Mouse (Mus musculus) CH12.LX (cell line): ENCODE measurements around the gene D17H6S53E.

Experiments
- CTCF ChIP-seq, 2 experiments: IDR thresholded peaks in 1 of 2; conservative IDR thresholded peaks in 1 of 2; 2 replicates each; pipeline ENCODE4 v1.5.1; 2011 to 2012; ENCODE audit warnings: low read depth in 2 of 2, low read length in 2 of 2, improper control_type of control experiment in 1 of 2, inconsistent platforms in 1 of 2, mild to moderate bottlenecking in 1 of 2, moderate library complexity in 1 of 2
- E2F4 ChIP-seq: IDR thresholded peaks from 2 replicates; pipeline ENCODE4 v1.6.1; 2011; ENCODE audit warnings: low read depth, low read length, improper control_type of control experiment; ENCODE audit not compliant: insufficient replicate concordance
- EP300 ChIP-seq: IDR thresholded peaks from 2 replicates; pipeline ENCODE4 v1.6.1; 2011; ENCODE audit warnings: low read length, improper control_type of control experiment
- ETS1 ChIP-seq: conservative IDR thresholded peaks from 2 replicates; pipeline ENCODE4 v1.6.1; 2012; ENCODE audit warnings: low read depth, mild to moderate bottlenecking, inconsistent platforms, low read length, improper control_type of control experiment, moderate library complexity
- MYC ChIP-seq: IDR thresholded peaks from 2 replicates; pipeline ENCODE4 v1.6.1; 2011; ENCODE audit warnings: low read depth, mild to moderate bottlenecking, improper control_type of control experiment, low read length
- PAX5 ChIP-seq: IDR thresholded peaks from 2 replicates; pipeline ENCODE4 v1.6.1; 2012; ENCODE audit warnings: low read length, inconsistent platforms, mixed read lengths
- POLR2A ChIP-seq: IDR thresholded peaks from 2 replicates; pipeline ENCODE4 v1.6.1; 2011; ENCODE audit warnings: low read depth, mild to moderate bottlenecking, improper control_type of control experiment, low read length

DNA sequence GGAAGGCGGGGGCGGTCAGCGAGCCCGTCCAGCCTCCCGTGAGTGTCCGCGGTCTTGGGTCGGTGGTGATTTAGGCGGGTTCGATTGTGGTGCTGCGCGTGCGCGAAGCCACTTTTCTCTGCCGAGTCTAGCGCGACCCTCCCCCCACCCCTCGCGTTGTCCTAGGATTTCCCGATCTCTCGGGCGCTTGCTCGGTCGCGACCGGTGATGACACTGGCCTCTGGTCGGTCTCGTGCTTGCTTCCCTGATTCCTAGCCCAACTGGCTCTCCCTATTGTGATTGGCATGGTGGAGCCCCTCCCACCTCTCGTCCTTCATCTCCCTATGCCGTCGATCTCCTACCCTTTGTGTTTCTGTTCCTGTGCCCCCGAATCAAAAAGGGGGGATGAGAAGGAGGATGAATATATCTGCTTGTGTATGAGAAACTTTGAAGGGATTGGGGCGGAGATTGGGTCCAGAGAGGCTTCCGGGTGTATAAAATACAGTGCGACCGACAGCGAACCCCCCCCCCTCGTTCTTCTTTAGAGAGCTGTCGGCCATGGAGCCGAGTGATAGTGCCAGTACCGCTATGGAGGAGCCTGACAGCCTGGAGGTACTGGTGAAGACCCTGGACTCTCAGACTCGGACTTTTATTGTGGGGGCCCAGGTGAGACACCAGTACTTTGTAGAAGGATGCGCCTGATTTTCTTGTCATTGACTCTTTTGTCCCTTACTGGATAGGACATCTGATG is 9.6 kb downstream of the D17H6S53E start:
- TF ChIP-seq PAX5 (no peak), POLR2A (no peak), EP300 (no peak), CTCF (conservative IDR thresholded peaks at IDR 0.05 in 1 of 2, IDR thresholded peaks at IDR 0.05 in 1 of 2; ENCODE audit: low read depth in 2 of 2, low read length in 2 of 2) (no peak), E2F4 (no peak), ETS1 (no peak), MYC (0 out of 2 replicates have a peak, but pooled peaks have one; percentile 8)
